Mouse (Mus musculus) WW6 (cell line): ENCODE measurements around the gene Rfx2.

Experiments
- DNase-seq: peaks from one replicate; pipeline ENCODE4 v3.0.0-alpha.2; 2013; ENCODE audit warnings: low read depth, low spot score

Gene Rfx2

GRCm38 (mm10) chr17:56788886-56789285 lies 41.9 kb downstream of the Rfx2 start:
- DNase-seq = no peak

GRCm38 (mm10) chr17:56780291-56780978 lies 50.4 kb downstream of the Rfx2 start:
- no peak for DNase-seq

GRCm38 (mm10) chr17:56778779-56779362 lies 51.9 kb downstream of the Rfx2 start:
- DNase-seq = no peak

- no peak for DNase-seq
Observed at GRCm38 (mm10) chr17:56777568-56777967, 53.2 kb downstream of the Rfx2 start.

- no peak for DNase-seq
Observed at GRCm38 (mm10) chr17:56769950-56770349, 60.9 kb downstream of the Rfx2 start, which contains the start of gene Prr22. Prr22 (plus strand) TSS chr17:56770250.

GRCm38 (mm10) chr17:56768941-56769340 lies 61.9 kb downstream of the Rfx2 start:
- no peak for DNase-seq

- no peak for DNase-seq
Observed at GRCm38 (mm10) chr17:56767531-56768135, 63.2 kb downstream of the Rfx2 start.

- DNase-seq = no peak
Observed at GRCm38 (mm10) chr17:56766631-56767405, 64.0 kb downstream of the Rfx2 start.

- no peak for DNase-seq
Observed at GRCm38 (mm10) chr17:56765431-56765830, 65.4 kb downstream of the Rfx2 start.

- no peak for DNase-seq
Observed at GRCm38 (mm10) chr17:56764474-56765354, 66.1 kb downstream of the Rfx2 start, which contains the start of gene Dus3l. Dus3l (plus strand) TSS chr17:56764757.

GRCm38 (mm10) chr17:56763741-56764250 lies 67.0 kb downstream of the Rfx2 start:
- no peak for DNase-seq

GRCm38 (mm10) chr17:56762769-56763731 lies 67.8 kb downstream of the Rfx2 start:
- no peak for DNase-seq

- no peak for DNase-seq
Observed at GRCm38 (mm10) chr17:56761991-56762410, 68.8 kb downstream of the Rfx2 start.

- DNase-seq = no peak
Observed at GRCm38 (mm10) chr17:56761077-56761476, 69.7 kb downstream of the Rfx2 start.

- no peak for DNase-seq
Observed at GRCm38 (mm10) chr17:56759261-56759660, 71.6 kb downstream of the Rfx2 start.

GRCm38 (mm10) chr17:56758132-56758531 lies 72.7 kb downstream of the Rfx2 start:
- no peak for DNase-seq

- no peak for DNase-seq
Observed at GRCm38 (mm10) chr17:56757416-56758123, 73.2 kb downstream of the Rfx2 start, which contains the start of gene Nrtn. Nrtn (minus strand) TSS chr17:56757530.

- DNase-seq = no peak
Observed at GRCm38 (mm10) chr17:56756703-56757399, 74.0 kb downstream of the Rfx2 start.
